Mouse (Mus musculus) E14TG2a.4 (cell line): Measurements from ENCODE around the gene Galnt17.
A peak's percentile ranks its signal among the peaks of the same experiment; 100 is the strongest.

Experiments
- H3K27me3 ChIP-seq: 2 replicates; pipeline ENCODE4 v1.6.1; 2014; ENCODE audit warnings: low read length, control low read depth; ENCODE audit not compliant: insufficient read depth
- H3K36me3 ChIP-seq: 2 replicates; pipeline ENCODE4 v1.6.1; 2014; ENCODE audit warnings: low read length, control low read depth; ENCODE audit not compliant: insufficient read depth
- H3K4me1 ChIP-seq: replicated peaks from 2 replicates; pipeline ENCODE4 v1.6.1; 2014; ENCODE audit warnings: low read depth, low read length, control low read depth
- H3K4me3 ChIP-seq: replicated peaks from 2 replicates; pipeline ENCODE4 v1.5.1; 2014; ENCODE audit warnings: mild to moderate bottlenecking, low read length
- H3K9me3 ChIP-seq: 2 replicates; pipeline ENCODE4 v1.6.1; 2014; ENCODE audit warnings: low read length, control low read depth
- CTCF ChIP-seq: conservative IDR thresholded peaks from 2 replicates; pipeline ENCODE4 v1.5.1; 2014; ENCODE audit warnings: low read length
- NANOG ChIP-seq: IDR thresholded peaks from 2 replicates; pipeline ENCODE4 v1.6.1; 2014; ENCODE audit warnings: borderline replicate concordance, low read length, mixed read lengths
- POU5F1 ChIP-seq: IDR thresholded peaks from 2 replicates; pipeline ENCODE4 v1.6.1; 2014; ENCODE audit warnings: low read length, borderline replicate concordance

The Galnt17 gene

DNA sequence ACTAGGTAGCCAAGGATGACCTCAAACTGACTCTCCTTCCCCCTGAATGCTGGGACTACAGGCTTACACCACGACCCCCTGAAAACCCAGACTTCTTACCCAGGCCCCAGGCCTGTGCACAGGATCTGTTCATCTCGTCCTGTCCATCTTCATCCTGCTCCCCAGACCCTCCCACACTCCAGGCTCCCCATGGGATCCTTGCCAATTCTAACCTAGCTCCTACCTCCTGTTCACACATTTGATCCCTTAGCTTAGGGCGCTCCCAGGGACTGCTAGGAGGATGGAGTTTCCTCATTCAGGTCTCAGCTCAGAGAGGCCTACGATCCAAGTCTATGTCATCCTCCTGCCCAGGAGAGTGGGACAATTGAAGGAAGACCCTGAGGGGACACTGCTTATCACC, 292.2 kb downstream of the Galnt17 start:
- peaks cover 14% of the 10 kb centered on the region for H3K4me1 ChIP-seq
- no peaks in the 10 kb centered on the region for H3K27me3 ChIP-seq
- TF ChIP-seq POU5F1 (no peak), NANOG (no peak), CTCF (no peak)
- H3K4me3 ChIP-seq = no peak overlapping the region
- no peaks in the 10 kb centered on the region for H3K9me3 ChIP-seq
- H3K36me3 ChIP-seq = no peaks in the 10 kb centered on the region

- TF ChIP-seq NANOG = no peak
- no peaks in the 10 kb centered on the region for H3K9me3 ChIP-seq
- no peaks in the 10 kb centered on the region for H3K36me3 ChIP-seq
- H3K27me3 ChIP-seq = 0 out of 2 replicates have a peak, but pooled peaks cover 3% of the 10 kb centered on the region
- H3K4me1 ChIP-seq = peaks cover 14% of the 10 kb centered on the region
- no peak overlapping the region for H3K4me3 ChIP-seq
These were observed 293.0 kb downstream of the Galnt17 start for GRCm38 (mm10) chr5:131015341-131015740.

- 0 out of 2 replicates have a peak, but pooled peaks cover 3% of the 10 kb centered on the region for H3K27me3 ChIP-seq
- H3K4me1 ChIP-seq = peaks cover 14% of the 10 kb centered on the region
- H3K36me3 ChIP-seq = no peaks in the 10 kb centered on the region
- no peak for TF ChIP-seq NANOG
- TF ChIP-seq CTCF = no peak
- TF ChIP-seq POU5F1 = no peak
- H3K9me3 ChIP-seq = no peaks in the 10 kb centered on the region
- H3K4me3 ChIP-seq = no peak overlapping the region
These were observed 294.5 kb downstream of the Galnt17 start for GRCm38 (mm10) chr5:131013816-131014215.

- Histone ChIP-seq H3K27me3 (0 out of 2 replicates have a peak, but pooled peaks cover 3% of the 10 kb centered on the region), H3K4me3 (no peak overlapping the region), H3K36me3 (no peaks in the 10 kb centered on the region), H3K9me3 (no peaks in the 10 kb centered on the region), H3K4me1 (peaks cover 18% of the 10 kb centered on the region)
- no peak for TF ChIP-seq NANOG
- no peak for TF ChIP-seq CTCF
- no peak for TF ChIP-seq POU5F1
These were observed 295.2 kb downstream of the Galnt17 start for GRCm38 (mm10) chr5:131013101-131013500.

DNA sequence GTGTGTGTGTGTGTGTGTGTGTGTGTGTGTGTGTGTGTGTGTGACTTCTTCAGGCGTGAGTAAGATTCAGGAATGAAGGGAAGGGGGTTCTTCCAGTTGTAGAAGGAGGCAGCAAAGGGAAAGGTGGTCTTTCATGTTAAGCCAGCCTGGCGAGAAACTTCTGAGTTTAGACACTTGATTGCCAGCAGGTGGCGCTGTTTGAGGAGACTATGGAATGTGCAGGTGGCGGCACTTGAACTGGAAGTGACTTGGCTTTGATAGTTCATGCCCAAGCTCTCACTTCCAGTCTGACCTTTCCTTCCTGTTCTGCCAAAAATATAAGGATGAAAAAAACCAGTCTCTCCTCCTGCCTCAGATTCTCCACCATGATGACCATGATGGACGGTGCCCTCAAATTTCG, 298.8 kb downstream of the Galnt17 start:
- peak; percentile 50 for TF ChIP-seq CTCF
- TF ChIP-seq NANOG = no peak
- no peak overlapping the region for H3K4me3 ChIP-seq
- H3K9me3 ChIP-seq = no peaks in the 10 kb centered on the region
- peaks cover 18% of the 10 kb centered on the region for H3K4me1 ChIP-seq
- H3K27me3 ChIP-seq = 0 out of 2 replicates have a peak, but pooled peaks cover 3% of the 10 kb centered on the region
- H3K36me3 ChIP-seq = no peaks in the 10 kb centered on the region

- H3K9me3 ChIP-seq = no peaks in the 10 kb centered on the region
- peaks cover 16% of the 10 kb centered on the region for H3K4me1 ChIP-seq
- H3K4me3 ChIP-seq = no peak overlapping the region
- H3K27me3 ChIP-seq = 0 out of 2 replicates have a peak, but pooled peaks cover 3% of the 10 kb centered on the region
- H3K36me3 ChIP-seq = no peaks in the 10 kb centered on the region
- TF ChIP-seq POU5F1 (no peak), NANOG (no peak), CTCF (no peak)
These were observed 299.8 kb downstream of the Galnt17 start for GRCm38 (mm10) chr5:131008507-131008906.

DNA sequence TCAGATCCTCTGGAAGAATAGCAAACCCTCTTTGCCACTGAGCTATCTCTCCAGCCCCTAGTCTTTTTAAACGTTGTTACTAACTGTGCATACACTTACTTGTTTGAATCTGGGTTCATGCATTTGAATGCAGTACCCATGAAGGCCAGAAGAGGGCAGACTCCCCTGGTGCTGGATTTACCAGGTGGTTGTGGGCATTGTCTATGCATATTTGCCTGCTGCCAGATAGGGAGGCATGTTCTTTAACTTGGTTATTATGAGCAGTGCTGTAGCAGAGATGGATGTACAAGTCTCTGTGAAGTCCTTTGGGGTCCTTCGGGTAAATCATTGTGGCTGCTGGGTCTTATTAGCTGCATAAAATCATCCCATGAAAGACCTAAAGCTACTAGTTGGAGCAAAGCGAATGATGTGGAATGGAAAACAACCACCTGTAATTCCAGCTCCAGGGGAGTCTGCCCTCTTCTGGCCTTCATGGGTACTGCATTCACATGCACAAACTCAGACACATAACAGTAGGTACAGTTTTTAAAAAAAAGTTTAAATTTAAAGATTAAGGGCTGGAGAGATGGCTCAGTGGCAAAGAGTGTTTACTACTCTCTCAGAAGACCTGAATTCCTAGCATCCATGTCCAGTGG, 300.3 kb downstream of the Galnt17 start:
- Histone ChIP-seq H3K27me3 (0 out of 2 replicates have a peak, but pooled peaks cover 3% of the 10 kb centered on the region), H3K9me3 (no peaks in the 10 kb centered on the region), H3K36me3 (no peaks in the 10 kb centered on the region), H3K4me3 (no peak overlapping the region), H3K4me1 (peaks cover 11% of the 10 kb centered on the region)
- peak; percentile 40 for TF ChIP-seq CTCF
- no peak for TF ChIP-seq NANOG
- no peak for TF ChIP-seq POU5F1

DNA sequence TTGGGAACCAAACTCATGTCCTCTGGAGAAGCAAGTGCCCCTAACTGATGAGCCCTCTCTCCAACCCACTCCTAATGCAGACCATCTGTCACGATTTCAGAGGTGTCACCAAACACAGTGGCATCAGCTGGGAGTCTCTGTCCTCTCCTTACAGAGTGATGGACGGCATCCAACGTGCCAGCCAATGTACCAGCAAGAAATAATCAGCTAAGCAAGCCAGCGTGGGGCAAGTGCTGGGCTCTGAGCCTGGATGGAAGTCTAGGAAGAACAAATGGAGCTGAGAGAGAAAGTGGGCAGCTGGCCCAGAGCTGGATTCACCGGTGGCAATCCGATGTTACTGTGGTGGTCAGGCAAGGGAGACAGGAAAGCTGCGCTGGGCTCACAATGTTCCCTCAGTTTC, 301.1 kb downstream of the Galnt17 start:
- Histone ChIP-seq H3K4me1 (peaks cover 4% of the 10 kb centered on the region), H3K27me3 (0 out of 2 replicates have a peak, but pooled peaks cover 3% of the 10 kb centered on the region), H3K4me3 (no peak overlapping the region), H3K9me3 (no peaks in the 10 kb centered on the region), H3K36me3 (no peaks in the 10 kb centered on the region)
- TF ChIP-seq CTCF (no peak), POU5F1 (no peak), NANOG (no peak)

DNA sequence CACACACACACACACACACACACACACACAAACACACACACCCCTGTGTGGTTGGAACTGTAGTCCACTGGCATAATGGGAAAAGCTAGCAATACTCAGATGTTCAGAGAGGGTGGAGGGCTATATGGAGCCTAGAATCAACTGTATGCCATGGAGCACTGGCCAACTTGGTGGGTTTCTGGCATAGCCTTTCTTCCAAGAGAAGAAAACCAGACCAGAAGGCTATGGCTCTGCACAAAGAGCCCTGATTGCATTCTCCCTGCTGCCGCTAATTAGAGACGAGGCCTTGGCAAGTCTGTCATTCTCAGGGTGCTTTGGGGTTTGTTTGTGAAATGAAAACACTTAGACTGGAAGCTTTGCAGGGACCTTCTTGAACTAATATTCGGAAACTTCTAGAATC, 301.8 kb downstream of the Galnt17 start:
- no peaks in the 10 kb centered on the region for H3K9me3 ChIP-seq
- H3K27me3 ChIP-seq = 0 out of 2 replicates have a peak, but pooled peaks cover 3% of the 10 kb centered on the region
- H3K36me3 ChIP-seq = no peaks in the 10 kb centered on the region
- no peak overlapping the region for H3K4me3 ChIP-seq
- no peak for TF ChIP-seq NANOG
- no peak for TF ChIP-seq POU5F1
- H3K4me1 ChIP-seq = peaks cover 4% of the 10 kb centered on the region
